Mouse (Mus musculus) liver, postnatal 0 days (tissue): ENCODE data around the gene Ddx39b. TPM values are rescaled to one million over a fixed set of nuclear protein-coding genes. Genes with fewer than 3 reads are reported as not detected.

Source experiments
- ATAC-seq: fragments of 200-750 bp; cut with Nextera tagmentation; 2 replicates; pipeline ENCODE4 v1.8.0; 2017; ENCODE audit warnings: mild to moderate bottlenecking, moderate library complexity
- DNase-seq: peaks from one replicate; pipeline ENCODE4 v3.0.0-alpha.2; 2016
- H3K27ac ChIP-seq: fragments of 300-500 bp; sonication (generic); 2 replicates; pipeline ENCODE4 v1.5.1; 2014; ENCODE audit warnings: antibody characterized with exemption, moderate library complexity, mild to moderate bottlenecking, low read depth
- H3K27me3 ChIP-seq: fragments of 300-500 bp; sonication (generic); 2 replicates; pipeline ENCODE4 v1.6.1; 2014; ENCODE audit warnings: low read length, control low read depth, mixed read lengths; ENCODE audit not compliant: insufficient read depth
- H3K36me3 ChIP-seq: fragments of 300-500 bp; sonication (generic); replicated peaks from 2 replicates; pipeline ENCODE4 v1.6.1; 2014; ENCODE audit warnings: mild to moderate bottlenecking, control low read depth, low read length, moderate library complexity, mixed read lengths; ENCODE audit not compliant: insufficient read depth
- H3K4me1 ChIP-seq: fragments of 300-500 bp; sonication (generic); 2 replicates; pipeline ENCODE4 v1.6.1; 2014; ENCODE audit warnings: antibody characterized with exemption, mild to moderate bottlenecking, control low read depth; ENCODE audit not compliant: insufficient read depth
- H3K4me2 ChIP-seq: fragments of 300-500 bp; sonication (generic); 2 replicates; pipeline ENCODE4 v1.6.1; 2014; ENCODE audit warnings: low read depth, mild to moderate bottlenecking, low read length, moderate library complexity, mixed read lengths
- H3K4me3 ChIP-seq: fragments of 300-500 bp; sonication (generic); 2 replicates; pipeline ENCODE4 v1.5.1; 2014; ENCODE audit warnings: low read depth, low read length
- H3K9ac ChIP-seq: fragments of 300-500 bp; sonication (generic); replicated peaks from 2 replicates; pipeline ENCODE4 v1.6.1; 2014; ENCODE audit warnings: mild to moderate bottlenecking, moderate library complexity
- H3K9me3 ChIP-seq: fragments of 300-500 bp; sonication (generic); 2 replicates; pipeline ENCODE4 v1.6.1; 2016; ENCODE audit warnings: mild to moderate bottlenecking, control low read depth, low read length, mixed read lengths
- CTCF ChIP-seq: sonication (generic); IDR thresholded peaks from 2 replicates; pipeline ENCODE4 v1.5.1; 2016; ENCODE audit warnings: antibody characterized with exemption, low read depth
- EP300 ChIP-seq: IDR thresholded peaks from 2 replicates; pipeline ENCODE4 v1.6.1; 2016; ENCODE audit warnings: antibody characterized with exemption, low read depth, mild to moderate bottlenecking
- WGBS: fragments of 180-500 bp; shearing (Covaris S2); extraction: QIAGEN DNeasy Blood & Tissue Kit; methylation state at CpG from one replicate; pipeline ENCODE4 v1.1.7; 2014; ENCODE audit not compliant: insufficient replicate concordance; 5-methylcytosine and 5-hydroxymethylcytosine counted together
- polyA plus RNA-seq: library from polyadenylated mRNA; unstranded; fragments of >200 nt; fragmentation: Nextera tagmentation; extraction: Ambion mirVana; gene quantifications from 2 replicates; pipeline ENCODE4 v1.2.1, GENCODE M21; 2015

The Ddx39b gene
- polyA plus RNA-seq, 1 experiment from 2014 or later, result 87.2 TPM

GRCm38 (mm10) chr17:35240384-35241304 is 902 bp upstream of the Ddx39b start:
- Histone ChIP-seq H3K27ac (peak overlapping the region; percentile 100), H3K27me3 (no peaks in the 10 kb centered on the region), H3K9me3 (no peaks in the 10 kb centered on the region), H3K4me1 (peaks cover 38% of the 10 kb centered on the region), H3K4me3 (peak overlapping the region; percentile 90), H3K4me2 (peak overlapping the region; percentile 89), H3K9ac (peak overlapping the region; percentile 97), H3K36me3 (peaks cover 24% of the 10 kb centered on the region)
- 32% methylated on average over 12 of the region's 12 CpGs for WGBS
- TF ChIP-seq CTCF (no peak), EP300 (no peak)
- no peak for ATAC-seq
- DNase-seq, result no peak

DNA sequence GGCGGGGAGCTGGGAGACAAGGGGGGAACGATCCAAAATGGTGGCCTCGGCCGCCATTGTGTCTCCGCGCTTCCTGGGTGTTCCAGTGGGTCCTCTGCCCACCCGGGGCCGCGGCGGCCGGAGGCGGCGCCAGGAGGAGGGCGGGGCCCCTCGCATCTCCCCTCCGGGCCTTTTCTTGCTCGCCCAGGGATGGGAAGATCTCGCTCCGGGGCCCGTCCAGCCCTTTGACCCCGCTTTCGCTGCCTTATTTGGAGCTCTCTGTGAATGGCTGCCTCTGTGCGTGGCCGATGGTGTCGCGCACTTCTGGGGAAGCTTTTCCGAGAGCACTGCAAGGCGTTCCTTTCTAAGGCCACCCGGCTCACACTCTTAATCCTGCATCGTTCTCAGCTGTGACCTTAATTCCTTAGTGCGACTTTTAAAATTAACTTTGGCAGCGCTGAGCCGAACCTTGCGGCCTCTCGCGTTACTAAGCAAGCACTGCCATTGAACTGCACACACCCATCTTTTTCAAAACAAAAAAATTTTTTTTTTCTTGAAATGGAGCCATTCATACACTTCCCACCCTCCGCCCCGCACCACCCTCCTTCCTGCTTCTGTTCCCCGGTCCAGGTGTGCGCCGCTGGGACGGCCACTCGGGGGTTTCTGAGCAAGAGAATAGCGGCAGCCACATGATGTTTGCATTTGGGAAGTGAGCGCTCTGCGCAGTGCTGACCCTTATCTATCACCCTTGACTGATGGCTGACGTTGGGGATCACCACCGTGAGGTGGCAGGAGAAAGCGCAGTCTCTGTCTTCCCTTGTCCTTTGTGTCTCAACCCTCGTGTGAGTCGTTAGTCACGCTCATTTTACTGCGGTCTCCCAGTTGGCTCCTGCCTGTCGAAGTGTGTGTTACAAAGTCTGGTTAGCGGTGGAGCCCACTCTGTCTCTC is 732 bp downstream of the Ddx39b start:
- Histone ChIP-seq H3K27ac (peak overlapping the region; percentile 100), H3K27me3 (no peaks in the 10 kb centered on the region), H3K36me3 (peaks cover 40% of the 10 kb centered on the region), H3K4me1 (peaks cover 42% of the 10 kb centered on the region), H3K4me3 (peak overlapping the region; percentile 90), H3K4me2 (peak overlapping the region; percentile 89), H3K9me3 (no peaks in the 10 kb centered on the region), H3K9ac (peak overlapping the region; percentile 97)
- WGBS, result under 1% methylated on average over 55 of the region's 55 CpGs
- TF ChIP-seq CTCF (peak; percentile 53), EP300 (no peak)
- peak; percentile 52 for ATAC-seq
- DNase-seq, result peak; percentile 68

DNA sequence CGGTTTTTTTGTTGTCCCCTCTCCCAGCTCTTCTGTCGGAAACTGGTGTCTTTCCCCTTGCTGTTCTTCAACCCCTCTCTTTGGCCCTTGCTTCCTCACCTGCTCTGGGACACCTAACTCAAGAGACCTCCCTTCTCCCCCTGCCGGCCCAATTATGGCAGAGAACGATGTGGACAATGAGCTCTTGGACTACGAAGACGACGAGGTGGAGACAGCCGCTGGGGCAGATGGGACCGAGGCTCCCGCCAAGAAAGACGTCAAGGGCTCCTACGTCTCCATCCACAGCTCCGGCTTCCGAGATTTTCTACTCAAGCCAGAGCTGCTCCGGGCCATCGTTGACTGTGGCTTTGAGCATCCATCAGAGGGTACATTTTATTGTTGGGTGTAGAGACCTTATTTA is 1.5 kb downstream of the Ddx39b start:
- H3K4me2 ChIP-seq, result peak overlapping the region; percentile 89
- no peak for ATAC-seq
- peaks cover 42% of the 10 kb centered on the region for H3K4me1 ChIP-seq
- no peaks in the 10 kb centered on the region for H3K9me3 ChIP-seq
- peak overlapping the region; percentile 100 for H3K27ac ChIP-seq
- DNase-seq, result peak; percentile 51
- 13% methylated on average over 16 of the region's 16 CpGs for WGBS
- H3K27me3 ChIP-seq, result no peaks in the 10 kb centered on the region
- H3K9ac ChIP-seq, result peak overlapping the region; percentile 97
- peak overlapping the region; percentile 90 for H3K4me3 ChIP-seq
- no peak for TF ChIP-seq EP300
- peak; percentile 23; the same call in 1 of the 2 replicates for TF ChIP-seq CTCF
- peaks cover 48% of the 10 kb centered on the region for H3K36me3 ChIP-seq

GRCm38 (mm10) chr17:35244999-35245398 is 3.5 kb downstream of the Ddx39b start:
- Histone ChIP-seq H3K4me1 (peaks cover 41% of the 10 kb centered on the region), H3K4me3 (peak overlapping the region; percentile 90; the same call in 1 of the 2 replicates), H3K36me3 (peaks cover 67% of the 10 kb centered on the region), H3K4me2 (peak overlapping the region; percentile 89; the same call in 1 of the 2 replicates), H3K27me3 (no peaks in the 10 kb centered on the region), H3K9me3 (no peaks in the 10 kb centered on the region), H3K9ac (0 out of 2 replicates have a peak overlapping the region, but pooled peaks have one; percentile 11), H3K27ac (no peak overlapping the region)
- TF ChIP-seq EP300, result no peak
- TF ChIP-seq CTCF, result no peak
- no peak for ATAC-seq
- no peak for DNase-seq
- WGBS, result 67% methylated on average over 2 of the region's 2 CpGs

GRCm38 (mm10) chr17:35245731-35246623 is 4.4 kb downstream of the Ddx39b start:
- H3K9me3 ChIP-seq, result no peaks in the 10 kb centered on the region
- no peak overlapping the region for H3K9ac ChIP-seq
- peaks cover 31% of the 10 kb centered on the region for H3K4me1 ChIP-seq
- H3K27me3 ChIP-seq, result no peaks in the 10 kb centered on the region
- DNase-seq (no peak), ATAC-seq (no peak)
- H3K27ac ChIP-seq, result no peak overlapping the region
- WGBS, result 65% methylated on average over 15 of the region's 15 CpGs
- no peak overlapping the region for H3K4me3 ChIP-seq
- no peak for TF ChIP-seq EP300
- TF ChIP-seq CTCF, result peak; percentile 67
- H3K4me2 ChIP-seq, result 0 out of 2 replicates have a peak overlapping the region, but pooled peaks have one; percentile 4
- peaks cover 77% of the 10 kb centered on the region for H3K36me3 ChIP-seq
